Mouse (Mus musculus) bone marrow, adult 2 months (tissue): ENCODE data around the gene Malsu1.

ENCODE experiments used
- CTCF ChIP-seq: fragments of 200-500 bp; IDR thresholded peaks from 2 replicates; pipeline ENCODE4 v1.5.1; 2011; ENCODE audit warnings: low read length, control low read depth; ENCODE audit not compliant: control insufficient read depth, insufficient read depth
- POLR2A ChIP-seq: fragments of 200-500 bp; IDR thresholded peaks from 2 replicates; pipeline ENCODE4 v1.6.1; 2011; ENCODE audit warnings: low read depth, mild to moderate bottlenecking, control low read depth, low read length, borderline replicate concordance; ENCODE audit not compliant: control insufficient read depth

DNA sequence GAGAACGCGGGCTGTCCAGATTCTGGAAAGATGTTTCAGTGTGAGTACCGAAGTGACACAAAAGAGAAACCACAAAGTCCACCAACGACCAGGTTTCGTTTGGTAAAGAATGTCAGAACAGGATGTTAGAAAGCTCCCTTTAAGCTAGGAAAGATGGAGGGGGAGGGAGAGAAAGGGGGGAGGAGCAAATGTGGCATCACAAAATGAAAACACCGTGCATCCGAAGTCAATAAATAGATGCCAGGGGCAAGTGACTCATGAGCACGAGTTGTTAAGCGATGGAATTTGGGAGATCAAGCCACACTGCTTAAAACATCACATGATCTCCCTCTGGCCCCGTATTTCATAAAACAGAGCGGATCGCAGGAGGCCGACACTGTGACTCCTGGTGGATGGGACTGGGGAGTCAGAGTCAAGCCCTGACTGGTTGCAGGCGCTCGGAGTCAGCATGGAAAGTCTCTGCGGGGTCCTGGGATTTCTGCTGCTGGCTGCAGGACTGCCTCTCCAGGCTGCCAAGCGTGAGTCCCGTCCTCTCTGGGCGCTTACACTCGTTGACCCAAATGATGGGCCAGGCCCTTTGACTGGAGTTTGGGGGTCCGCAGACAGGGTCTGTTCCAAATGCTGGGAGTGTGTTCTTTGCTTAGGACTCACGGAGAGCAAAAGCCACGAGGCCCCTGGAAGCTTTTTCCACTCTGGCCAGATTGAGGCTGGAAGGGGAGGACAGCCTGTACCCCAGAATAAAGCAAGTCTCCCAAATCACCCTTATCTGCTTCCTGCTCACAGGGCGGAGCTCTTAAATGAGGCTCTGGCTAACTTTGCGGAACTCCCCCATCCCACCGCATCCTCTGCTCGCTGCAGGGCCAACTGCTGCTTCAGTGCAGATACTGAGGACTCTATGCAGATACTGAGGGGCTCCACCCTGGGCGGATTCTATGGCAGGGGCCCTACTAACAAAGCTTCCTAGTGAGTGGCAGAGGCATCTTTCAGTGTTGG is 37.0 kb upstream of the Malsu1 start, which contains the start of gene Gpnmb:
- no peak for TF ChIP-seq CTCF
- TF ChIP-seq POLR2A: no peak
